18 mouse cellular contexts compared by ENCODE assay signal in genomic region chr11:113537715-113538114, GRCm38 (mm10).
"Had no signal": no experiment of that assay in that cellular context is flagged by ENCODE, and none has a peak within 500 bp of the region (broad histone marks: within the 10 kb centered on the region; RNA-seq: fewer than 3 reads in every experiment).

No protein-coding gene starts in this region.

- H3K9ac ChIP-seq: limb, embryonic 12.5 days; limb, embryonic 15.5 days; liver, embryonic 14.5 days; liver, postnatal 0 days; lung, embryonic 14.5 days had no signal

- H3K9me3 ChIP-seq: limb, embryonic 15.5 days had no signal

- ATAC-seq: liver, postnatal 0 days had no signal

- H3K4me2 ChIP-seq: limb, embryonic 12.5 days; limb, embryonic 15.5 days; liver, embryonic 11.5 days; lung, embryonic 14.5 days; midbrain, embryonic 11.5 days had no signal

- DNase-seq: kidney, adult 18-20 months; kidney, adult 9 months; kidney, postnatal 14 days; layer of hippocampus, postnatal 36 days; liver, postnatal 0 days; lung, embryonic 14.5 days; lung, postnatal 14 days; midbrain, embryonic 14.5 days; right cerebral cortex, postnatal 14 days; right cerebral cortex, postnatal 4 days; thymus, adult 18-20 months; thymus, postnatal 36 days had no signal

- H3K4me3 ChIP-seq: left cerebral cortex, adult 2 months; limb, embryonic 12.5 days; limb, embryonic 15.5 days had no signal

- H3K36me3 ChIP-seq: limb, embryonic 12.5 days; limb, embryonic 15.5 days had no signal

- H3K27me3 ChIP-seq: limb, embryonic 12.5 days; limb, embryonic 15.5 days had no signal

- H3K27ac ChIP-seq: left cerebral cortex, adult 2 months; limb, embryonic 12.5 days; limb, embryonic 15.5 days; liver, embryonic 14.5 days had no signal
